Mouse (Mus musculus): ENCODE results near the gene Tph1.

DNA sequence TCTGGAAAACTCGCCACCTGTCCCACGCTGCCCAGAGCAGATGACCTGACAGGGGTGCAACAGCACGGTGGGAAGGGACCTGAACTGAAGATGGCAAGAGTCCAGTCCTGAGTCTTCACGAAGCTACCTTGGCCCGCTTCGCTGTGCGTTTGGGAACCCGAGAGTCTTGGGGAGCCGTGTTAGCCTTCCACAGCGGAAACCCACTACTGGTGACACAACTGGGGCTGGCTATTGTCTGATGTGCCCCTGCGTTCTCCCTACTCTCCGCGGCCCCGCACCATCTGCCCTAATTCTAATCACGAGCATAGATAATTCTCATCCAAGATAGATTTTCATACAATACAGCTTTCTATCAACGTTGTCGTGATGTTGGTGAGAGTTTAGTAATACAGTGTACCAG is 32.3 kb downstream of the Tph1 start:
- no peak for TF ChIP-seq POLR2A (IDR thresholded peaks at IDR 0.05; ENCODE audit: insufficient read depth, low read depth, low read length)
- TF ChIP-seq CTCF (IDR thresholded peaks at IDR 0.05; ENCODE audit: insufficient read depth, low read depth, low read length): no peak

Data from olfactory bulb, adult 2 months (tissue).